Mouse (Mus musculus) CH12.LX (cell line): ENCODE results near the gene Malrd1.

ENCODE experiments used
- CTCF ChIP-seq, 2 experiments: IDR thresholded peaks in 1 of 2; conservative IDR thresholded peaks in 1 of 2; 2 replicates each; pipeline ENCODE4 v1.5.1; 2011 to 2012; ENCODE audit warnings: low read depth in 2 of 2, low read length in 2 of 2, improper control_type of control experiment in 1 of 2, inconsistent platforms in 1 of 2, mild to moderate bottlenecking in 1 of 2, moderate library complexity in 1 of 2
- EP300 ChIP-seq: IDR thresholded peaks from 2 replicates; pipeline ENCODE4 v1.6.1; 2011; ENCODE audit warnings: low read length, improper control_type of control experiment
- MEF2A ChIP-seq: IDR thresholded peaks from 2 replicates; pipeline ENCODE4 v1.6.1; 2014; ENCODE audit warnings: low read depth, mild to moderate bottlenecking, inconsistent platforms, low read length, improper control_type of control experiment, borderline replicate concordance
- USF1 ChIP-seq: IDR thresholded peaks from 2 replicates; pipeline ENCODE4 v1.6.1; 2014; ENCODE audit warnings: low read depth, mild to moderate bottlenecking, inconsistent platforms, low read length, improper control_type of control experiment

DNA sequence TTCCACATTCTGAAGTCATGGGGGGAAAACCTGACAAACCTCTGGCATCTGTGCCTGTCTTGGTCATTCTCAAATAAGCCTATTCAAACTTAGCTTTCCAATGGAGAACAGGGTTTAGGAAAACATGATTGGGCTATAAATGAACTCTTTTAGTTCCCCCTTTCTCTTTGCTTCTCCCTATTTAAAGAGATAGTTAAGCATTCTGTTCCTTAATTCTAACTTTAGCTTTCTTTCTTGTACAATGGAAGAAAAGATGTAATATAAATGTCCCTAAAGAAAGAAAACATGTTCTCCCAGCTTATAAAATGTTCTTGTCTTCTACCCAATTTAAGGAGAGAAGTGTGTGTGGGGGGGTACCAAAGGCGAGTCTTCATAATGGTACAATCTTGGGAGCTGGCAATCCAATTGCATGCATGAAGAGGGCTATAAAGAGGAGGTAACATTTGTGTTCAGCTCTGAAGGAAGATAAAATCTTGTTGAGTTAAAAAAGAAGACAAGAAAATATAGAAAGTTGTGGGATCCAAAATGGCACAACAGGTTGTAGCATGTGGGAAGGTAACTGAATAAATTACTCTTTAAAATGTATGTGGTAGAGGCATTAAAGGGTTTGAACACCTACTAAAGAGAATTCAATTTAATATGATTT is 702.0 kb downstream of the Malrd1 start:
- TF ChIP-seq EP300 = no peak
- TF ChIP-seq CTCF (conservative IDR thresholded peaks at IDR 0.05 in 1 of 2, IDR thresholded peaks at IDR 0.05 in 1 of 2; ENCODE audit: low read depth in 2 of 2, low read length in 2 of 2) = no peak
- no peak for TF ChIP-seq MEF2A
- no peak for TF ChIP-seq USF1
